In genomic region chr4:122961100-122961567, GRCm38 (mm10) we compare ENCODE assay signal across 8 mouse cellular contexts. TPM values are rescaled to one million over a fixed set of nuclear protein-coding genes. Genes with fewer than 3 reads are reported as not detected.
A peak's percentile ranks its signal among the peaks of the same experiment; 100 is the strongest.
DNase-seq lines count a peak whose midpoint lies in the region; ATAC-seq and TF ChIP-seq lines count a peak whose summit lies in the region.

TSS of gene Mfsd2a (minus strand) at chr4:122961188.

- peak within 1 kb of the TSS; percentile 96 for H3K4me2 ChIP-seq in forebrain, embryonic 12.5 days
- peak within 1 kb of the TSS; percentile 77 for H3K4me2 ChIP-seq in liver, postnatal 0 days (ENCODE audit: low read depth, low read length)
- H3K4me2 ChIP-seq in neural tube, embryonic 13.5 days = peak within 1 kb of the TSS; percentile 100

- no peak for TF ChIP-seq CTCF in liver, postnatal 0 days (IDR thresholded peaks at IDR 0.05; ENCODE audit: low read depth)

- H3K9ac ChIP-seq in forebrain, embryonic 12.5 days = peak within 1 kb of the TSS; percentile 69
- peak within 1 kb of the TSS; percentile 1; the same call in 1 of the 2 replicates for H3K9ac ChIP-seq in liver, postnatal 0 days (replicated peaks)
- H3K9ac ChIP-seq in neural tube, embryonic 13.5 days = peak within 1 kb of the TSS; percentile 74

- ATAC-seq in CD4-positive, CD25-positive, alpha-beta regulatory T cell, adult 4 months = peak; percentile 73
- ATAC-seq in forebrain, embryonic 12.5 days (ENCODE audit: low FRiP score) = peak; percentile 81
- ATAC-seq in liver, postnatal 0 days = peak; percentile 15; the same call in 1 of the 2 replicates
- ATAC-seq in neural tube, embryonic 13.5 days (ENCODE audit: low read depth) = peak; percentile 69

- 0 out of 2 replicates have a peak, but pooled peaks cover 7% of the 10 kb centered on the region for H3K27me3 ChIP-seq in forebrain, embryonic 12.5 days
- H3K27me3 ChIP-seq in liver, postnatal 0 days (ENCODE audit: insufficient read depth, low read length) = peaks cover 55% of the 10 kb centered on the region
- peaks cover 15% of the 10 kb centered on the region for H3K27me3 ChIP-seq in neural tube, embryonic 13.5 days

- no peaks in the 10 kb centered on the region for H3K9me3 ChIP-seq in forebrain, embryonic 12.5 days
- no peaks in the 10 kb centered on the region for H3K9me3 ChIP-seq in liver, postnatal 0 days (ENCODE audit: low read length)
- no peaks in the 10 kb centered on the region for H3K9me3 ChIP-seq in neural tube, embryonic 13.5 days

- no peak for TF ChIP-seq EP300 in liver, postnatal 0 days (IDR thresholded peaks at IDR 0.05; ENCODE audit: low read depth)

- peak within 1 kb of the TSS; percentile 65 for H3K4me3 ChIP-seq in forebrain, embryonic 12.5 days (replicated peaks)
- H3K4me3 ChIP-seq in liver, postnatal 0 days (ENCODE audit: low read depth, low read length) = peak within 1 kb of the TSS; percentile 46
- peak within 1 kb of the TSS; percentile 68 for H3K4me3 ChIP-seq in neural tube, embryonic 13.5 days

- DNase-seq in adrenal gland, postnatal 10 days = peak; percentile 66
- DNase-seq in heart, postnatal 4 days = peak; percentile 51
- DNase-seq in layer of hippocampus, adult 18-20 months (ENCODE audit: low spot score in 2 of 2) = peak; percentile 66 to 80
- peak; percentile 26 for DNase-seq in liver, postnatal 0 days
- DNase-seq in thymus, postnatal 25 days = peak; percentile 50

- H3K4me1 ChIP-seq in forebrain, embryonic 12.5 days = peaks cover 43% of the 10 kb centered on the region
- H3K4me1 ChIP-seq in liver, postnatal 0 days (ENCODE audit: insufficient read depth) = peaks cover 17% of the 10 kb centered on the region
- peaks cover 50% of the 10 kb centered on the region for H3K4me1 ChIP-seq in neural tube, embryonic 13.5 days (replicated peaks)

- under 1% methylated on average over 27 of the region's 27 CpGs for WGBS in forebrain, embryonic 12.5 days
- WGBS in liver, postnatal 0 days (ENCODE audit: insufficient replicate concordance) = under 1% methylated on average over 27 of the region's 27 CpGs
- WGBS in neural tube, embryonic 13.5 days = under 1% methylated on average over 27 of the region's 27 CpGs

- peaks cover 23% of the 10 kb centered on the region for H3K36me3 ChIP-seq in forebrain, embryonic 12.5 days (replicated peaks)
- H3K36me3 ChIP-seq in liver, postnatal 0 days (replicated peaks; ENCODE audit: insufficient read depth, low read length) = no peaks in the 10 kb centered on the region
- no peaks in the 10 kb centered on the region for H3K36me3 ChIP-seq in neural tube, embryonic 13.5 days

- H3K27ac ChIP-seq in forebrain, embryonic 12.5 days = peak within 1 kb of the TSS; percentile 60
- H3K27ac ChIP-seq in liver, postnatal 0 days (ENCODE audit: low read depth) = no peak within 1 kb of the TSS
- peak within 1 kb of the TSS; percentile 34; the same call in 1 of the 2 replicates for H3K27ac ChIP-seq in neural tube, embryonic 13.5 days (replicated peaks)

RNA-seq across cellular contexts. Expression of gene Mfsd2a, which starts in this region (rescaled TPM):
- 1 to 10 TPM in 1 of 2 experiments, under 1 TPM in 1; 0.93 to 1.5 TPM for polyA plus RNA-seq in CD4-positive, CD25-positive, alpha-beta regulatory T cell, adult 4 months (2017; shearing (Covaris generic))
- 10 to 100 TPM in 1 of 2 experiments, under 1 TPM in 1; 0.58 to 19.2 TPM for total RNA-seq in adrenal gland, postnatal 10 days (2021)
- polyA plus RNA-seq in forebrain, embryonic 12.5 days (2016; fragmentation: Nextera tagmentation; extraction: Ambion mirVana) = 21.7 TPM in 2 replicates
- under 1 TPM; 0.14 to 0.20 TPM for total RNA-seq in heart, postnatal 4 days (2021)
- 10 to 100 TPM; 44.8 to 48.9 TPM for total RNA-seq in layer of hippocampus, adult 18-20 months (2021)
- not detected in 2 replicates for polyA plus RNA-seq in liver, postnatal 0 days (2015; fragmentation: Nextera tagmentation; extraction: Ambion mirVana)
- 30.2 and 30.3 TPM in 2 replicates for polyA plus RNA-seq in neural tube, embryonic 13.5 days (2015; fragmentation: Nextera tagmentation; extraction: Ambion mirVana)

Comparison
In these comparisons a context has a peak if more than half of its experiments do, and no peak if none do; other contexts are left out.
1. Peak in DNase-seq in heart, postnatal 4 days; RNA of the gene not detected or under 1 TPM.
2. Peak in DNase-seq, ATAC-seq, H3K4me3 ChIP-seq, H3K9ac ChIP-seq and H3K4me2 ChIP-seq in liver, postnatal 0 days; RNA of the gene not detected or under 1 TPM.
3. ATAC-seq: peak in every context shown above with its lines; median percentile 81 in forebrain, embryonic 12.5 days; 73 in CD4-positive, CD25-positive, alpha-beta regulatory T cell, adult 4 months; 69 in neural tube, embryonic 13.5 days; 15 in liver, postnatal 0 days.
4. H3K9ac ChIP-seq: peak in every context shown above with its lines; median percentile 74 in neural tube, embryonic 13.5 days; 69 in forebrain, embryonic 12.5 days; 1 in liver, postnatal 0 days.